Mouse (Mus musculus): Measurements from ENCODE around the gene Olfr715b. TPM values are rescaled to one million over a fixed set of nuclear protein-coding genes. Genes with fewer than 3 reads are reported as not detected.
"Not testable (repeated sequence)": the region's sequence is repeated elsewhere in the genome, so short reads cannot be mapped to it uniquely, and the experiment has no call there.

The Olfr715b gene
- total RNA-seq (2022): not detected

- DNase-seq (ENCODE audit: low spot score): not testable (repeated sequence)
These were observed at the start of gene Olfr715b for GRCm38 (mm10) chr7:107110269-107110668. Gene Olfr715b, minus strand, starts transcription at chr7:107110369.

GRCm38 (mm10) chr7:107138027-107138426 is 27.9 kb upstream of the Olfr715b start, which contains the start of gene Olfr716:
Gene Olfr716, plus strand, starts transcription at chr7:107138327.
- not testable (repeated sequence) for DNase-seq (ENCODE audit: low spot score)

- not testable (repeated sequence) for DNase-seq (ENCODE audit: low spot score)
These were observed 20.8 kb upstream of the Olfr715b start, which contains the start of gene Olfr715 for GRCm38 (mm10) chr7:107130983-107131382. Gene Olfr715, minus strand, starts transcription at chr7:107131083.

DNA sequence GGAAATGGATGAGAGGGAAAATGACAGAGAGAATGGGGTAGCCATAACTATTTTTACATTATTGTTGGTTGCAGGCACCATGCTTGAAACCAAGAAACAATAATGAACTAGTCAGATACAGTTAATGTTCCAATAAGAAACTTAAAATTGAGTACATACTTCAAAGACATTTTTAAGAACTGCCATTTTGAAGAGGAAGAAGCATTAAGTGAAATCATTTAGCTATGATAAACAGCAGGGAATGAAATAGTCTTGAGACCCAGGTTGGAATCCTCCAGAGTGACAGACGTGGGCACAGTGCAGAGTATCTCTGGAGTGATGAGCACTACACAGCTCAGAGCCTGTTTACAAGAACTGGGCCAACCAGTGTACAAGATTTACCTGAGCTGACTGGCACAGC is 17.2 kb downstream of the Olfr715b start, which contains the start of gene Olfr17:
Gene Olfr17, plus strand, starts transcription at position 301 of the 400 bp plus-strand sequence.
- no peak for DNase-seq (ENCODE audit: low spot score)

DNA sequence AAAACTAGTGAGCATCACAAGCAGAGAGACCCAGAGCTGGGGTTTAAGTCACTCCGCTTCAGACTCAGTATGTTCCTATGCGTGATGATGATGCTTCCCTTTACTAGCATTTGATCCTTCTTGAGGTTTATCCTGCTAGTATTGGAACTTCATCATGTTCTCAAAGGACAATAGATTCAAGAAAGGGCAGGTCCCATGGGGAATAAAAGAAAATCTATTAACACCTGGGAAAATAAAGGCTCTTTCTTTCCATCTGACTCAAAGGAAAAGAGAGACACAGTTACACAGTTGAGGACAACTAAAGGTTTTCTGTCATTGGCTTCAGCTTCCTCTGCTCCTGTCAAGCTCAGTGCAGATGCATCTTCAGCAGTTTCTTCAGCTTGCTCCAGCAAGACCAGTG is 39.5 kb downstream of the Olfr715b start, which contains the start of gene Olfr714:
Gene Olfr714, plus strand, starts transcription at position 301 of the 400 bp plus-strand sequence.
- no peak for DNase-seq (ENCODE audit: low spot score)

Other genes starting within 250 kb of the Olfr715b start
- gene Olfr704, start 247.2 kb downstream of the Olfr715b start, total RNA-seq (2022): not detected
- gene Olfr705, start 233.5 kb downstream of the Olfr715b start, total RNA-seq (2022): not detected
- not detected for gene Olfr706, start 222.2 kb downstream of the Olfr715b start, total RNA-seq (2022)
- not detected for gene Olfr707, start 209.1 kb downstream of the Olfr715b start, total RNA-seq (2022)
- gene Olfr1532-ps1, start 202.4 kb downstream of the Olfr715b start, total RNA-seq (2022): not detected
- not detected for gene Olfr709-ps1, start 178.2 kb downstream of the Olfr715b start, total RNA-seq (2022)
- gene Olfr710, start 162.1 kb downstream of the Olfr715b start, total RNA-seq (2022): not detected
- gene Olfr6, start 146.4 kb downstream of the Olfr715b start, total RNA-seq (2022): not detected
- not detected for gene Olfr711, start 134.9 kb downstream of the Olfr715b start, total RNA-seq (2022)
- not detected for gene Olfr2, start 104.3 kb downstream of the Olfr715b start, total RNA-seq (2022)
- gene Olfr713, start 79.2 kb downstream of the Olfr715b start, total RNA-seq (2022): not detected
- not detected for gene Olfr714, start 39.4 kb downstream of the Olfr715b start, total RNA-seq (2022)
- not detected for gene Olfr17, start 17.1 kb downstream of the Olfr715b start, total RNA-seq (2022)
- gene Olfr715, start 20.7 kb upstream of the Olfr715b start, total RNA-seq (2022): not detected
- not detected for gene Olfr716, start 28.0 kb upstream of the Olfr715b start, total RNA-seq (2022)
- gene Nlrp14, start 56.6 kb upstream of the Olfr715b start, total RNA-seq (2022): not detected
- gene Rbmxl2, start 99.1 kb upstream of the Olfr715b start, total RNA-seq (2022): not detected